Mouse (Mus musculus) spleen, embryonic (tissue): ENCODE measurements at regions not wholly inside any gene's neighbourhood (a gene's known extent, or its start where the extent isn't known, plus 50 kb on each side); places are given as distances from the start of the nearest gene placed in this dataset.

Experiments used
- CTCF ChIA-PET: fragments of 350-600 bp; sonication (Branson Sonifier 250); formaldehyde crosslinking; loops from one replicate; lab custom pipeline; 2022; lab: Charles Lee

GRCm38 (mm10) chr7:130036845-130037572, 445.3 kb downstream of the Wdr11 start:
- CTCF ChIA-PET = no interaction called here

GRCm38 (mm10) chr7:130037573-130037925, 445.9 kb downstream of the Wdr11 start:
- CTCF ChIA-PET = no interaction called here

GRCm38 (mm10) chr7:130040596-130040995, 448.9 kb downstream of the Wdr11 start:
- CTCF ChIA-PET = no interaction called here

GRCm38 (mm10) chr7:130041402-130041965, 449.8 kb downstream of the Wdr11 start:
- CTCF ChIA-PET = no interaction called here

- CTCF ChIA-PET = interaction anchor here (0.7 kb wide), 1 partner anchor 15 kb away, joined by 4 read pairs; no protein-coding TSS in a partner anchor
These were observed 450.7 kb downstream of the Wdr11 start for GRCm38 (mm10) chr7:130042296-130042910.

- CTCF ChIA-PET = interaction anchor here (0.6 kb wide), 1 partner anchor 352 kb away, joined by 3 read pairs; no protein-coding TSS in a partner anchor
These were observed 452.0 kb downstream of the Wdr11 start for GRCm38 (mm10) chr7:130043397-130044234.

- CTCF ChIA-PET = no interaction called here
These were observed 452.5 kb downstream of the Wdr11 start for GRCm38 (mm10) chr7:130044235-130044553.

- CTCF ChIA-PET = no interaction called here
These were observed 452.9 kb downstream of the Wdr11 start for GRCm38 (mm10) chr7:130044581-130044980.

GRCm38 (mm10) chr7:130046086-130046485, 454.4 kb downstream of the Wdr11 start:
- CTCF ChIA-PET = no interaction called here

GRCm38 (mm10) chr7:130047293-130048034, 455.8 kb downstream of the Wdr11 start:
- CTCF ChIA-PET = no interaction called here

- CTCF ChIA-PET = no interaction called here
These were observed 456.6 kb downstream of the Wdr11 start for GRCm38 (mm10) chr7:130048106-130048772.

- CTCF ChIA-PET = no interaction called here
These were observed 457.8 kb downstream of the Wdr11 start for GRCm38 (mm10) chr7:130049461-130049860.

GRCm38 (mm10) chr7:130050120-130050519, 458.5 kb downstream of the Wdr11 start:
- CTCF ChIA-PET = no interaction called here

GRCm38 (mm10) chr7:130052376-130052775, 460.7 kb downstream of the Wdr11 start:
- CTCF ChIA-PET = no interaction called here

- CTCF ChIA-PET = no interaction called here
These were observed 462.5 kb downstream of the Ate1 start for GRCm38 (mm10) chr7:130057708-130058107.

GRCm38 (mm10) chr7:130058267-130058666, 461.9 kb downstream of the Ate1 start:
- CTCF ChIA-PET = no interaction called here

- CTCF ChIA-PET = no interaction called here
These were observed 460.2 kb downstream of the Ate1 start for GRCm38 (mm10) chr7:130059684-130060607.

- CTCF ChIA-PET = no interaction called here
These were observed 455.7 kb downstream of the Ate1 start for GRCm38 (mm10) chr7:130064500-130064899.

- CTCF ChIA-PET = no interaction called here
These were observed 451.9 kb downstream of the Ate1 start for GRCm38 (mm10) chr7:130068316-130068715.

- CTCF ChIA-PET = no interaction called here
These were observed 446.8 kb downstream of the Ate1 start for GRCm38 (mm10) chr7:130073388-130073787.
